Mouse (Mus musculus) right cerebral cortex, postnatal 4 days (tissue): ENCODE results near the gene Ppp4r1.

Experiments used
- DNase-seq: peaks from one replicate; pipeline ENCODE4 v3.0.0-alpha.2; 2022

Gene Ppp4r1

GRCm38 (mm10) chr17:65782551-65783141 lies at the start of gene Ppp4r1:
Ppp4r1 (plus strand) TSS chr17:65782573.
- DNase-seq, result peak; percentile 77

GRCm38 (mm10) chr17:65732666-65733065 lies 49.7 kb upstream of the Ppp4r1 start:
- DNase-seq, result no peak

GRCm38 (mm10) chr17:65735088-65735487 lies 47.3 kb upstream of the Ppp4r1 start:
- DNase-seq, result no peak

- no peak for DNase-seq
These were observed 45.2 kb upstream of the Ppp4r1 start for GRCm38 (mm10) chr17:65737175-65737574.

GRCm38 (mm10) chr17:65737622-65738021 lies 44.8 kb upstream of the Ppp4r1 start:
- no peak for DNase-seq

GRCm38 (mm10) chr17:65739874-65740725 lies 42.3 kb upstream of the Ppp4r1 start:
- DNase-seq, result no peak

- DNase-seq, result no peak
These were observed 40.8 kb upstream of the Ppp4r1 start for GRCm38 (mm10) chr17:65741565-65741964.

- DNase-seq, result no peak
These were observed 40.0 kb upstream of the Ppp4r1 start for GRCm38 (mm10) chr17:65742245-65742905.

- no peak for DNase-seq
These were observed 39.4 kb upstream of the Ppp4r1 start for GRCm38 (mm10) chr17:65742969-65743368.

GRCm38 (mm10) chr17:65743664-65744330 lies 38.6 kb upstream of the Ppp4r1 start:
- DNase-seq, result no peak

- DNase-seq, result no peak
These were observed 36.1 kb upstream of the Ppp4r1 start for GRCm38 (mm10) chr17:65746314-65746713.

GRCm38 (mm10) chr17:65748997-65749396 lies 33.4 kb upstream of the Ppp4r1 start:
- DNase-seq, result no peak

- DNase-seq, result no peak
These were observed 32.6 kb upstream of the Ppp4r1 start for GRCm38 (mm10) chr17:65749803-65750202.

- no peak for DNase-seq
These were observed 32.1 kb upstream of the Ppp4r1 start for GRCm38 (mm10) chr17:65750301-65750700.

GRCm38 (mm10) chr17:65753130-65753529 lies 29.2 kb upstream of the Ppp4r1 start:
- DNase-seq, result no peak

- no peak for DNase-seq
These were observed 26.5 kb upstream of the Ppp4r1 start for GRCm38 (mm10) chr17:65755857-65756256.

GRCm38 (mm10) chr17:65757150-65757549 lies 25.2 kb upstream of the Ppp4r1 start:
- DNase-seq, result no peak

- DNase-seq, result no peak
These were observed 19.2 kb upstream of the Ppp4r1 start for GRCm38 (mm10) chr17:65763221-65763620.

GRCm38 (mm10) chr17:65768486-65768885 lies 13.9 kb upstream of the Ppp4r1 start:
- DNase-seq, result no peak

GRCm38 (mm10) chr17:65770982-65771915 lies 11.1 kb upstream of the Ppp4r1 start:
- DNase-seq, result no peak

- peak; percentile 71 for DNase-seq
These were observed 10.1 kb upstream of the Ppp4r1 start, which contains the start of gene Rab31 for GRCm38 (mm10) chr17:65771951-65772934. Rab31 (minus strand) TSS chr17:65772752.
